Mouse (Mus musculus): ENCODE measurements at regions not wholly inside any gene's neighbourhood (a gene's known extent, or its start where the extent isn't known, plus 50 kb on each side); places are given as distances from the start of the nearest gene placed in this dataset.

DNA sequence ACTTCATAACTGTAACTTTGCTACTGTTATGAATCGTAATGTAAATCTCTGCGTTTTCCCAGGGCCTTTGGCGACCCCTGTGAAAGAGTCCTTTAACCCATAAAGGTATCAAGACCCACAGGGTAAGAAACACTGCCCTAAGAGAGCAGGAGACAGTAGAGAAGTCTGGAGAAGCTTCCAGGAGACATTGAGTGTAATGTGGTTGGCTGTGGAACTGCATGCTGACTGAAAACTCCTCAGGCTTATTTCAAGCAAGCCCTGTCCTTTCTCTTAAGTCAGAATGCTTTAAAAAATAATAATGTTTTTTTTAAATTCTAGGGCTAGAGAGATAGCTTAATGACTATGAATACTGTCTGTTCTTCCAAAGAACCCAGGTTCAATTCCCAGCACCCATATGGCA, 71.9 kb upstream of the Frmd6 start:
- TF ChIP-seq CTCF (IDR thresholded peaks at IDR 0.05) (peak; percentile 34; the same call in 1 of the 2 replicates), EP300 (IDR thresholded peaks at IDR 0.05) (no peak)
